Mouse (Mus musculus): ENCODE measurements around the gene Lix1l.

DNA sequence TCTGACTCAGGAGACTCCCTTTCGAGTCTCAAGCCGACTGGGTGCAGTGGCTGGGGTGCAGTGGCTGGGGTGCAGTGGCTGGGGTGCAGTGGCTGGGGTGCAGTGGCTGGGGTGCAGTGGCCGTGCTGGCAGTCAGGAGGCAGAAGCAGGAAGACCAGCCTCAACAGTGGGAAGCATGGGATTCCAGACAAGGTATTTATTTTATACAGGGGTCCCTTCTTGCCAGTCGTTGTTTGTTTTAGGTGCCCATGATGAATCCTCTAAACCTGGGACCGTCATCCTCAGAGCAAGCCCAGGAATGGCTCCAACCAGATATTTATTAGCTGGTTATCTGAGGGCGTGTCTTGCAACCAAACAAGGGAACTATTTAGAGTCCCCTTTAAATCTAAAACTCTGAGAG, 47.3 kb upstream of the Lix1l start:
- TF ChIP-seq CTCF (IDR thresholded peaks at IDR 0.05; ENCODE audit: low read depth, low read length) (no peak), GATA1 (IDR thresholded peaks at IDR 0.05; ENCODE audit: borderline replicate concordance, low read length) (no peak), TAL1 (conservative IDR thresholded peaks at IDR 0.05; ENCODE audit: low read depth, low read length) (no peak), GATA2 (IDR thresholded peaks at IDR 0.05; ENCODE audit: borderline replicate concordance, low read depth, low read length) (no peak)

Data from G1E (cell line).